Mouse (Mus musculus): ENCODE data around the gene Eme2. TPM values are rescaled to one million over a fixed set of nuclear protein-coding genes. Genes with fewer than 3 reads are reported as not detected.

Eme2 gene
- polyA plus RNA-seq, 2 experiments from 2014 or later = 12.8 to 26.0 TPM

DNA sequence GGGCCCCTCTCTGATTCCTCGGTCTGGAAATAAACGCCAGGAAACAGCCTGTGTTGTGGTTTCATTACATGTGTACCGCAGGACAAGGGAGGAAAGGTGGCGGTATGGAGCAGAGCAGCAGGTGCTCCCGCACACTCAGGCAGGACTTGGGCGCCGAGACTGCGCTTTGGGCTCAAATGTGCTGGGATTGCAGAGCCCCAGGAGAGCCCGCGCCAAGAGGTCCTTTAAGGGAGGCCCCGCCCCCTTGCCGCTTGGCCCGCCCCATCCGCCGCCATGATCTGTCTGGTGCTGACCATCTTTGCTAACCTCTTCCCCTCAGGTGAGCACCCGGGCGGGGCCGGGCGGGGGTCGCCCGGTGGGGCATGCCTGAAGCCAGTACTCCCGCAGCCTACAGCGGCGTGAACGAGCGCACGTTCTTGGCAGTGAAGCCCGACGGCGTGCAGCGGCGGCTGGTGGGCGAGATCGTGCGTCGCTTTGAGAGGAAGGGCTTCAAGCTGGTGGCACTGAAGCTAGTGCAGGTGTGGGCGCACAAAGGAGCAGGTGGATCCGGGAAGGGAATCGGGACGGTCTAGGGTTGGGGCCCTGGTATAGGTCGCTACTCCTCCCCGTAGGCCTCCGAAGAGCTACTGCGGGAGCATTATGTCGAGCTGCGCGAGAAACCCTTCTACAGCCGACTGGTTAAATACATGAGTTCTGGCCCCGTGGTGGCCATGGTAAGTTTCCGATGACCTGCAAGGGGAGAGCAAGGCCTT, 1.5 kb upstream of the Eme2 start, which contains the start of gene Nme3:
Gene Nme3, plus strand, starts transcription at position 260 of the 752 bp plus-strand sequence.
- peak; percentile 42 for ATAC-seq

DNA sequence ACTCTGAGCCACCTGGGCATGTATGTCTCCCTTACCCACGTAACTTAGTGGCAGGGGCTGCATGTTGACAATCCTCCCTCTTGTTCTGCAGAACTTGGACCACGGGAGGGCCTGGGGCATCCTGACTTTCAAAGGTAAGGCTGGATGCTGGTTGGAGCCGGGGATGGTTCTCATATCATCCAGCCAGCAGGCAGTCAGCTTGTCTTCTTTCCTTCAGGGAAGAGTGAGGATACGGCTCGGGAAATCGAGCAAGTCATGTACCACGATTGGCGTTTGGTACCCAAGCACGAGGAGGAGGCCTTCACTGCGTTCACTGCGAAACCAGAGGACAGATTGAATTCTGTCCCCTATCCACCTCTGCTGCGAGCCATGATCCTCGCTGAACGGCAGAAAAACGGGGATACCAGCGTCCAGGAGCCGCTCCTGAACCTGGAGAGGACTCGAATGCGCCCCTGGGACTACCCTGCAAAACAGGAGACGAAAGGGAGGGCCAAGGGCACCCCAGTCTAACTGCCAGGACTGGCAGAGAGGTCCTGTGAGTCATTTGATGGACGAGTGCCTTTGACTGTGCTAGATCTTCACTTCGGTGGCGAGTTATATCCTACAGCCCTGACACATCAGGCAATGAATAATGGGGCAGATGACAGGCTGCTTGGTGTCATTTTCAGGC, 819 bp upstream of the Eme2 start:
- ATAC-seq = no peak

DNA sequence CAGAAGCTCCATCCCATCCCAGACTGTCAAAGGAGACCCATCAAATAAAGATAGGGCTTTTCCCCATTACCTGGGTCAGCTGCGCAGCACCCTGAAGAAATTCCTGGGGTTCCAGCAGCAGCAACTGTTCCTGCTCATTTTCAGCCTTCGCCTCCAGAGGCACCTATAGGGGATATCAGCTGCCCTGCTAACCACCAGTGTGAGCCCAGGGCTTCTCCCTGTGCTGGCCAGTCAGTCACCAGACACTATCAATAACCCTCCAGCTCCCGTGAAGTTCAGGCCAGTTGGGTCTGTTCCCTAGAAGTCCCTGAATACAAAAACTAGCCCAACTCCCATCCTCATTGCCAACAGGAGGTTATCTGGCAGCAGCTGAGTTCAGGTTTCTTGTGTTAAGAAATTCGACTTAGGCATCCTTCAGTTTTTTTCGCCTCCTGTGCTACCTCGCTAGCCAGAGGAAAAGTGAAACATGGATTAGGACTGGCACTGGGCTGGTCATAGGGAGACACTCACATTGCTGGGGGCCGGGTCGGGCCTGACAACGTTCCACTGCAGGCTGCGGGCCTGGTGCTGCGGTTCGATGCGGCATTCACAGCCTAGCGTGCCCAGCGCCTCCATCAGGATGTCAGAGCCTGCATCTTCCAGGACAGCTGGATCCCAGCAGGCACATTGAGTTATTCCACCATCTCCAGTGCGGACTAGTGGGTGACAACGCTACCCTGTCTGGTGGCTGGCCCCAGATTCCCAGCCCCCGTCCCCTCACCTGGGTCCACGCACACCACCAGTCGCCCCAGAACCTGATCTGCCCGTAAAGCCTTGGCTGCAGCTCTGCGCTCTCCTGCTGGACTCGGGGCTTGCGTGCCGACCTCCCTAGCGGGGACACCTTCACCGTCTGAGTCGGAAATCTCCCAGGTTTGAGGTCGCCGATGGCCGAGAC, 559 bp downstream of the Eme2 start:
- ATAC-seq = peak; percentile 5

DNA sequence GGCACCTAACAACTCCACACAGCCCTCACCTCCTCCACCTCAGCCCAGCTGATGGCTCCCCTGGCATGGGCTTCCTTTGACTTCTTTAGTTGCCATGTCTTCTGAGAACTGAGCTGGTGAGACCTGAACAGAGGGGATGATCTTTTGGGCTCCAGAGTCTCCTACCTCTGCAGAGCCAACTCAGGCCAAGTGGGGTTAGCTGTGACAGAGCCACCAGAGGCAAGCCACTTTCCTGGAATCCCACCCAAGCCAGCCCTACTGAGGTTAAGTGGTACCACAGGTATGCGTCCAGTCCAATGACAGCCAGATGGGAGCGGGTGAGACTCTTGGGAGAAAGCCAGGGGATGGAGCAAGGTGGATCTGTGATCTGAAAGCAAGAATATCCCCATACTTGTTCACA, 1.6 kb downstream of the Eme2 start:
- ATAC-seq = no peak

DNA sequence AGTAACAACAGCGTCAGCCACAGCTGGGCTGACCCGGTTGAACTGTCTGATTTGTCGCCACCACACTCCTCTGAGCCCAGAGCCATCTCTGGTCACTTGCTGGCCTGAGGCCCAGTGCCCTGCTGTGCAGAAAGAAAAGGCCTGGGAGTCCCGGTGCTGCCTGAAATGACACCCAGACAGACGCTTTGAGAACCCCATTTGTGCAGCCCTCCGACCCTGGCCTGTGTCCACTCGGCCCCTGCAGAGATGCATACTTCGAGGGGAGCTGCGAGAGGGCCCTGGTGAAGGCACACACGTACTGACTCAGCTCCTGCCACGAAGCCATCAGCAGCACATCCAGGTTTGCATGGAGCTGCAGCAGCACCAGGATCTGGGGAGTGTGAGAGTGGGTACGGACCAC, 2.1 kb downstream of the Eme2 start:
- ATAC-seq = no peak

DNA sequence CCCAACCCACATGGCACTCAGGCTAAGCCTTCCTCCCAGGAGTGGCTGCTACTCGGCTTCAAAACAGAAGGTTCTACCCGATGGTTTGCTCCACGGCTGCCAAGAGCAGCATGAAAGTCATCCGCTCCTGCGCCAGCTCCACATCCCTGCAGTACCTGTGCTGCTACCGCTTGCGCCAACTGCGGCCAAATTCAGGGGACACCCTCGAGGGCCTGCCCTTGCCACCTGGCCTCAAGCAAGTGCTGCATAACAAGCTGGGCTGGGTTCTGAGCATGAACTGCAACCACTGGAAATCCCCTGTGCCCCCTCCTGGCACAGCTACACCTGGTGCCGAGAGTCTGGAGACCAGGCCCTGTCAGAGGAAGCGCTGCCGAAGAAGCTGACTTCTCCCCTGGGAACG, 3.6 kb downstream of the Eme2 start:
- no peak for ATAC-seq

DNA sequence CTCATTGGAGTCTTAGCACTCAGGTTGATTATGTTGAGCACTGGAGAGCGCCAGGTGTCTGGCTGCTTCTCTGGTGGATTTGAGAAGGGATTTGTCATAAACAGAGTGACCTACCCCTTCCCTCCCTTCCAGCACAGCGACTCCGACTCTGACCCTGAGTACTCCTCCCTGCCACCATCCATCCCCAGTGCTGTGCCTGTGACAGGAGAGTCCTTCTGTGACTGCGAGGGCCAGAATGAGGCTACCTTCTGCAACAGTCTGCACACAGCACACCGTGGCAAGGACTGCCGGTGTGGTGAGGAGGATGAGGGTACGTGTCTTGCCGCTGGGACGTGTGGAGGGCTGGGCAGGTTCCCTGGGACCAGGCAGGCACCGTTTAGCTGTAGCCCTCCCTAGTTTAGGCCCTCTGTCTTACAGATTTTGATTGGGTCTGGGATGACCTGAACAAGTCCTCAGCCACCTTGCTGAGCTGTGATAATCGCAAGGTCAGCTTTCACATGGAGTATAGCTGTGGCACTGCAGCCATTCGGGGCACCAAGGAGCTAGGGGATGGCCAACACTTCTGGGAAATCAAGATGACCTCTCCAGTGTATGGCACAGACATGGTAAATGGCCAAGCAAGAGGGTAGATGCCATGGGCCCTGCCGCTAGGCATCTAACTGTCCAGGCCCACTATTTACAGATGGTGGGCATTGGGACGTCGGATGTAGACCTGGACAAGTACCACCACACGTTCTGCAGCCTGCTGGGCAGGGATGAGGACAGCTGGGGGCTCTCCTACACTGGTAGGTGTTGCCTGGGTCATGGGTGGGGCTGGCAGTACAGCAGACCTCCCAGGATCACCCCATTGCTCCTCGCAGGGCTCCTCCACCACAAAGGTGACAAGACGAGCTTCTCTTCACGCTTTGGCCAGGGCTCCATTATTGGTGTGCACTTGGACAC, 4.5 kb downstream of the Eme2 start:
- no peak for ATAC-seq

DNA sequence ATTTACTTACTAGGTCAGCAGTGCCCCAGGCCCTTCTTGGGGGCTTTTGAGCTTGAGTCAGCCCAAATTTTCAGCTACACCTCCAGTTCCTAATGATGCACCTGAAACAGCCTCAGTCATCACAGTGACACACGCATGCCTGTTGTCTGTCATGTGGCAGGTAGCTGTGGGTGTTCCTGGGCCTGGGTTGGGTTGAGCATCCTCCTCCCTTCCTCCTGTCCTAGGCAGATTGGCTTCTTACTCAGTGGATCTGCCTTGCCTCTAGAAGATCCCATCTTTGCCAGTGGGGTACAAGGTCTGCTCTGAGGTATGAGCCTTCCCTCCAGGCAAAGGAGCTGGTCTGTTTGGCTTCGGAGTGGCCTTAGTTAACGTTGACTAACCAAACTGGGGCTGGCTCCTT, 6.0 kb downstream of the Eme2 start:
- no peak for ATAC-seq

DNA sequence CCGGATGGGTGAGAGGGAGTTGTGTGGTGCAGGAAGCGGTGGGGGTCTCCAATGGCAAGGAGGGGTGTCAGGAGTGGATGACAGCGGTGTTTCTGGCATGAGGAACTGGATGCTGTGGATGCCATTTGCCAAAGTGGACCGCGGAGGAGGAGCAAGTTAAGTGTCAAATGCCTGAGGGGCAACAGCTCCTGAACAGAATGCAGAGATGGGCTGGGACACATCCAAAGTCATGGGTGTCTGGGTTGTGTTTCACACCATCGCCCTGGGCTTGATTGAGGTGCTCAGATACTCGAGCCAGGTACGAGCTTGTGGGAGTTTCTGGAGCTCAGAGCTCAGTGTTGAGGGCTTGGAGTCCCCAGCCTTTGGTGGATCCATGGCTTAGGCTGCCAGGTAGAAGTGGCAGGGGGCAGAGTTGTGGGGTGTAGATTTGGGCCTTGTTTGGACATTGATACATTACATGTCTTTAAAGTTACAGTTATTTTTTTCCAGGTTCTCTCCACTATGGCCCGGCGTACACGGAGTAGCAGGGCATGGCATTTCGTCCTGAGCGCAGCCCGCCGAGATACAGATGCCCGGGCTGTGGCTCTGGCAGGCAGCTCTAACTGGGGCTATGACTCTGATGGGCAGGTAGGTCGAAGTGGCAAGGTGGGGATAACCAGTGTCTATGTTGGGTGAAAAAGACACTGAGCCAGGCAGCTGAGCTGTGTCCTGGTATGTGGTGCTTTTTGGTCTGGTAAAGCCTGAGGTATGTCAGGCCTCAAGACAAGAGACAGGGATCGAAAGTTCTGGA, 7.4 kb downstream of the Eme2 start:
- peak; percentile 22 for ATAC-seq

DNA sequence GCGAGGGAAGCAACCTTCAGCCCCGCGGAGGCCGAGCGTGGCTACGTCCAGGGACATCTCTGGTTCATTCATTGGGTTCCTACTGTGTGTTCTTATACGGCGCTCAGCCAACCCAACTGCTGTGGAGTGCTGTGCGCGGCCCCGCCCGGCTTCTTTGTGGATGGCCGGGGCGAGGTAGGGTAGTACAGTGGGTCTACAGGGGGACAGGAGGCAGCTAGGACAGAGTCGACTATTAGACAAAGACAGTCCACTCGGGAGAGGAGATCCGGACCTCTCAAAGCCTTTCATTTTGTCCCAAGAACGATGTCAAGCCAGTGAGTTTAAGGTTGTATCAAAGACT, 8.0 kb downstream of the Eme2 start:
- no peak for ATAC-seq

DNA sequence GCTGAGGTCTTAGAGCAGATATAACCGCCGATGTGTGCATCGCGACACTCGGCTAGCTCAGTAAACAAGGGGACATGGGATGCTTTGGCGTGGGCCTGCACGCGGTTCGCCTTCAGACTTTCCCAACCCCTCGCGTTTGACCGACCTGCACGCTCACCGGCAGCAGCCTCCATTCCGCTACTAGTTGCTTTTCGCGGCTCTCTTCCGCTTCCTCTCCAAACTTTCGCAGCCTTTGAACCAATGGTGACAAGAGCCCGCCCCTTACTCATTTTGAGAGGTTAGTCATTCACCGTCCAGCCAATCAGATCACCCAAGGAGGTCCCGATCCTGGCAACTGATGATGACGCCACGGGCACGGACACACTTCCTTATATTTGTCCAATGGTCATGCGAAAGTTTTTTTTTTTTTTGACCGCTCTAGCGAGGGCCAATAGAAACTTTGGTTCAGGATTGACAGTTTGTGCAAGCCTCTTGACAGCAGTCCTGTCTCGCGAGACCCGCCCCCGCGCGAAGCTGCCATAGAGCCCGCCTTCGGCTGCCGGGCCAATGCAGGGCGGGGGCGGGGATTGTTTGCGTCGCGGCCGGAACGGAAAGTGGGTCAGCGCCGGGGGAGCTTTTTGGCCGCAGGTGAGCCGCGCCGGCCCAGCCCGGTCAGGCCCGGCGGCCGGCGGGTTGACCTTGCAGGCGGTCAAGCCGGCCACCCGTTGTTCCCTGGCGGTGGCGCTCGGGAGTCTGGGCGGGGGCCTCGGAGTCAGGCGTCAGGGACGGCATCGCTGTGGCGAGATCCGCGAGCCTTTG, 8.6 kb downstream of the Eme2 start, which contains the start of the genes Nubp2 and Spsb3:
Gene Nubp2, minus strand, starts transcription at position 216 of the 798 bp plus-strand sequence.
Gene Spsb3, plus strand, starts transcription at position 510 of the 798 bp plus-strand sequence.
- ATAC-seq = peak; percentile 95

DNA sequence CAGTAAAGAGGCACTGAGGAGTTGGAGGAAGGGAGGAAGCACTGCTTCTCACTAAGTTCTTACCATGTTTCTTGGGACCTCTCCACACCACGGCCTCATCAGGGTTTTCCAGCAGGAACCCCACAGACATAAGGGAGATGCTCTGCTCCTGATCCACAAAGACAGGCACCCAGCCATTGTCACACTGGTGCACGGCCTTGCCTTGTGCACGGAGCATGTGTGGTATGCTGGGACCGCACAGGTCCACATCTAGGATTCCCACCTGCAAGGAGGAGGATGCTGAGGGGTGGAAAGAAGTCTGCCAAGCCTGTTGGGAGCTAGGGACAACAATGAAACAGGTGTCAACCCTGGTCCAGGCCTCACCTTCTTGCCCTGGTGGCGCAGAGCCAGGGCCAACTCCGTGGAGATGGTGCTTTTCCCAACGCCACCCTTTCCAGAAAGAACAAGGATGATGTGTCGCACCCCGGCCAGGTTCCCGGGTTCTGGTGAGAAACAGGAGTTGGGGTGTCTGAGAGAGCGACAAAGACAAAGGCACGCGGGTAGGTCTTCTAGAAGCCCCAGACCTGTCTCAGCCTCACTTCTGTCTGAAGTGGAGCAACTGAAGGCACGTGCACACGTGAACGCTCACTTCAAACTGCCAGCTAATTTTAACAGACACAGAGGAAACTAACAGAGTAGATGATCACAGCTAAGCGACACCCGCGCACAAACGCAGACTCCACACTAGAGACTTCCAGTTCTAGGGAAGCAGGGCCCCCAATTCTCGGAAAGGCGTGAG, 9.3 kb downstream of the Eme2 start:
- ATAC-seq = no peak

DNA sequence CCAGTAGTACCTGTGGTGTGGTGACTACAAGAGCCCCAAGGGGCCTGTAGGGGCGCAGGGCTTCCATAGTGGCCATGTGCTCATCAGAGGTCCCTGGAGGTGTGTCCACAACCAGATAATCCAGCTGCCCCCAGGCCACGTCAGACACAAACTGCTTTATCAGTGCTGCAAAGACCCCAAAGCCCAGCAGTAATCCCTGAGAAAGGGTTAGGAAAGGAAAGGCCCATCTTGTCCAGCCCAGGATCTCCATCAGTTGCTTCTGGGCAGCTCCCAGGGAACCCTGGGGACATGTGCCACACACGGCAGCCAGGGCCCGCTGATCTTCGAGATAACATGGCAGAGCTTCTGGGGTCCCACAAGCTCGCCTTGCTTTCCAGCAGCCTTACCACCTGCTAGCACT, 10.5 kb downstream of the Eme2 start:
- ATAC-seq = no peak

DNA sequence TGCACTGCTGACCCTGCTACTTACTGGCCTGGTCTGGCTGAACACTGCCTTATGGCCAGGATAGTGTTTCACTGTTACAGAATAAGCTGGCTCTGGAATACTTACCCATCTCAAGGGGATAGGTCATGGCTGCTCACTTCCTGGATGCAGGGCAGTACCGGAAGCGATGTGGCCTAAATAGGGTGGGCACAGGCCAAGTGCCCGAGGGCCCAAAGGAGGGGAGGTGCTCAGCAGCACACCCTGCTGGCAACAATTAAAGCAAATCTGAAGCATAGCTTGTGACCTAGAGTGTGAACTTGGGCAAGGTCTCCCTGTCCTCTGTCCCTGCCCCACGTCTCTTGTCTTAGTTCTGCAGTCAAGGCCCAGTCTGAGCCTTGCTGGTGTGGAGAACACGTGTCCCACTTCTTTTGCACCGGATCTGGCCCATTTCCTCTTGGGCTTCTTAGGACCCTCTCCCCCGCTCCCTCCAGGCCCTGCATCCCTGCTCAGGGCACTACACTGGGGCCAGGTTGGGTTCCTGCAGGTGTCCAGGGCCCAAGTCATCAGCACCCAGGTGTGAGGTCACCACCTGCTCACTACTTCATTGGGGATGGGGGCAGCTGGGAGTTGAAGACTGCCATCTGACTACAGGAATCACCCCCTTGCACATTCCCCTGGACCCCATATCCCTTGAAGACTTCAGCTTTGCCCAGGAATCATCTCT, 13.0 kb downstream of the Eme2 start:
- no peak for ATAC-seq

DNA sequence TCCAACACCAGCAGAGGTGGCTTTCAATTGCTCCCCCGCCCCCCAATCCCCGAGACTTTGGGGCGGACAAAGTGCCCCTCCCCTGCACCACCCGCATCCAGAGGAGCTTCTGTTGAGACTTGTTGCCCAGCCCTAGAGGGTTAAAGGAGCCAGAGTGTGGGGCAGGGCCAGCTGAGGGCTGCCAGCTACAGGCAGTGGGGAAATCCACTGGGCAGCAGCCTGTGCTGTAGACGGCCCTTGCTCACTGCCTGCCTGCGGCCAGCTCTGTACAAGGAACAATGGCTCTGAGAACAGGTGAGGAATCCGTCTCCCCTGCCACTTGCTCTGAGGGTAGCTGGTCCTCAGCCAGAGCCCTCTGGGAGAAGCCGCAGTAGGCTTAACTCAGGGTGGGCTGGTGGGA, 16.4 kb downstream of the Eme2 start:
- ATAC-seq = no peak

DNA sequence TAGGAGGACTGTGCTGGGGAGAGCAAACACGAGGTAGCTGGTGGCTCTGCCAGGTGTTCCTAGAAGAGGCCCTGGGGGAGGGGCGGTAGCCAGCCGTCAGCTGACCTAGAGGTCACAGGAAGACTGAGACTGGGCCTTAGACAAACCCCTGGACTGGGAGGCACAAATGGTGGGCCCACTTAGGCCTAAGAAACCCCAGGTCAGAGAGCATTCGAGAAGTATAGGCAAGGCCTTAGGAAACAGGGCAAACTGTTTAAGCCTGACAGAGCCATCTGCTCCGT, 16.8 kb downstream of the Eme2 start:
- no peak for ATAC-seq

DNA sequence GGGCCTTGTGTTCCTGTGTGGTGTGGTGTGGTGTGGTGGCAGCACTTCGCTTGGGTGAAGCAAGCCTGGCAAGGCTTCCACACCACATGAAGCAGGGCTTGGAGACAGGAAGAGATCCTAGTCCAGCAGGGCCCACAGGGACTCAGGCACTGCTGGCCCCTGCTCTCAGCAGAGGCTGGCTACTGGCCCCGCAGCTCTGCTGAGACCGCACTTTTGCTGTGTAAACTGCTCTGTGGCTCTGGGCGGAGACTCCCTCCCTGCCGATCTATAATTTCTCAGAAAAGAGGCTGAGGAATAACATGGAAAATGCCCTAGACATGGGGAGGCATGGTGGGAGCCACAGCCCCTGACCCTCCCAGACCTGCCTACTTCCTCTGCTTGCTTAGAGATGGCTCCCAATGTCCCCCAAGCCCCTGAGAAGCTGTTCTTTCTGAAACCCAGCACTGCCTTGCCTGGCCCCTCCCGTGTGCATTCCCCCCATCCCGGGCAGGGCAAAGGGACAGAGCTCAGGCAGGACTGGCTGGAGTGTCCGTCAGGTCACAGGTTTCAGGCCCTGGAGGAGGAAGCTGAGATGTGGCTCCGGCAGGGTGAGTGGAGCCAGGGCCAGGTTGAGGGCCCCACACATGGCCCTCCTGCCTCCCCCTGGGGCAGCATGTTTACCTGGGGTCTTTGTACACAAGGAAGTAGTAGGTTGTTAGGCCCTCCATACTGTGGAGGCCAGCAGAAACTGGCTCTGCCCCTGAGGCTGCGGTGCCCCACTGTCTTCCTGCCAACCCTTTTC, 17.4 kb downstream of the Eme2 start:
- no peak for ATAC-seq

DNA sequence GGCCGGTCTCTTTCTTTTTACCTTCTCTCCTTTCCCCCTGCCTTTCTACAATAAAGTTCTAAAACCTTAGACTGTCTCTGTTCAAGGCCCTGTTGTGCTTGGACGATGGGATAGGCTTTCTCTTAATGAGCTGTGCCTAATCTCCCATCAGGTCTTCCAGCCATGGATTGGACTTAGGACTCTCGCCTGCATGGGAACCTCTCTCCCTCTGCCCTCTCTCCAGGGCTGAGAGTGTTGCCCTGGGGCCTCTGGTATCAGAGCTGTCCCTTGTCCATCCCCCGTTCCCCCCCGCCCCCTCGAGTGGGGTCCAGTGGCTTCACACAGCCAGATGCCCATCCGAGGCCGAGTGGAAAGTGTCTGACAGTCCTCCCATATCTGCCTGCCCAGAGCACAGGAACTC, 19.9 kb downstream of the Eme2 start:
- no peak for ATAC-seq
